Mouse (Mus musculus): ENCODE data around the gene Flnb.

DNA sequence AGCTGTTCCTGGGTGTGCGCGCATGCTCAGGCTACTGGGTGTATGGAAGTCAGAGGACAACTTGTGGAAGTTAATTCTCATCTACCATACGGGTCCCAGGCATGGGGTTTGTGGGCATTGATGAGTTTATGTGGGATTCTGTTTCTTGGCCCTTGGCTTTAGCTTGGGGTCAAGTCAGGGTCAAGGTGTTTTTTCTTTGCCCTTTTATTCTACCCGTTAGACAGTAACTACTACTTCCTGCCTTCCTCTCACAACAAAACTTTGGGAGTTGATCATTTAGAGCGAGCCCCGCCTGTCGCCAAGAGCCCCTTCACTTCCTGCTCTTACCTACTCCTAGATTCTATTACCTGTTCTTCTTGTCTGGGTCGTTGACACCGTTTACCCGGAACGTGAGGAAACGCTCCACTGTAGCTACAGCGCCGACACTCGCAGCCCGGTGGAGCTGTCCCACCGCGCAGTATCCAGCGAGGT, 26.7 kb upstream of the Flnb start:
- TF ChIP-seq CTCF (IDR thresholded peaks at IDR 0.05; ENCODE audit: low read depth, low read length) = no peak
- TF ChIP-seq POLR2A (IDR thresholded peaks at IDR 0.05; ENCODE audit: borderline replicate concordance, low read depth, low read length) = no peak

Data from bone marrow macrophage, adult 2 months (primary cell).